Mouse (Mus musculus): ENCODE measurements around the gene Gm5150. TPM values are rescaled to one million over a fixed set of nuclear protein-coding genes. Genes with fewer than 3 reads are reported as not detected.
"Not testable (repeated sequence)": the region's sequence is repeated elsewhere in the genome, so short reads cannot be mapped to it uniquely, and the experiment has no call there.

Gene Gm5150
- total RNA-seq (2017), result 39.3 to 72.0 TPM (median 60.7 TPM) in 3 replicates

GRCm38 (mm10) chr3:16006215-16006614 is at the start of gene Gm5150:
Gene Gm5150 (minus strand): TSS chr3:16006437.
- ATAC-seq (replicated peaks; ENCODE audit: insufficient number of reproducible peaks, low FRiP score, low TSS enrichment, poor library complexity, severe bottlenecking), result peak; percentile 81

- ATAC-seq (replicated peaks; ENCODE audit: insufficient number of reproducible peaks, low FRiP score, low TSS enrichment, poor library complexity, severe bottlenecking), result not testable (repeated sequence)
These were observed 45.5 kb upstream of the Gm5150 start for GRCm38 (mm10) chr3:16051736-16052135.

- no peak for ATAC-seq (replicated peaks; ENCODE audit: insufficient number of reproducible peaks, low FRiP score, low TSS enrichment, poor library complexity, severe bottlenecking)
These were observed 41.1 kb upstream of the Gm5150 start for GRCm38 (mm10) chr3:16047288-16047687.

GRCm38 (mm10) chr3:16043315-16043714 is 37.1 kb upstream of the Gm5150 start:
- no peak; the same call in 1 of the 2 replicates for ATAC-seq (replicated peaks; ENCODE audit: insufficient number of reproducible peaks, low FRiP score, low TSS enrichment, poor library complexity, severe bottlenecking)

- not testable (repeated sequence) for ATAC-seq (replicated peaks; ENCODE audit: insufficient number of reproducible peaks, low FRiP score, low TSS enrichment, poor library complexity, severe bottlenecking)
These were observed 18.8 kb upstream of the Gm5150 start for GRCm38 (mm10) chr3:16024988-16025387.

GRCm38 (mm10) chr3:16022214-16022613 is 16.0 kb upstream of the Gm5150 start:
- peak; percentile 35; the same call in 1 of the 2 replicates for ATAC-seq (replicated peaks; ENCODE audit: insufficient number of reproducible peaks, low FRiP score, low TSS enrichment, poor library complexity, severe bottlenecking)

- ATAC-seq (replicated peaks; ENCODE audit: insufficient number of reproducible peaks, low FRiP score, low TSS enrichment, poor library complexity, severe bottlenecking), result not testable (repeated sequence)
These were observed 8.2 kb upstream of the Gm5150 start for GRCm38 (mm10) chr3:16014456-16014855.

GRCm38 (mm10) chr3:16007827-16008226 is 1.6 kb upstream of the Gm5150 start:
- peak; percentile 90 for ATAC-seq (replicated peaks; ENCODE audit: insufficient number of reproducible peaks, low FRiP score, low TSS enrichment, poor library complexity, severe bottlenecking)

- peak; percentile 67 for ATAC-seq (replicated peaks; ENCODE audit: insufficient number of reproducible peaks, low FRiP score, low TSS enrichment, poor library complexity, severe bottlenecking)
These were observed 2.2 kb downstream of the Gm5150 start for GRCm38 (mm10) chr3:16003890-16004633.

- ATAC-seq (replicated peaks; ENCODE audit: insufficient number of reproducible peaks, low FRiP score, low TSS enrichment, poor library complexity, severe bottlenecking), result not testable (repeated sequence)
These were observed 6.8 kb downstream of the Gm5150 start for GRCm38 (mm10) chr3:15999479-15999878.

- ATAC-seq (replicated peaks; ENCODE audit: insufficient number of reproducible peaks, low FRiP score, low TSS enrichment, poor library complexity, severe bottlenecking), result no peak
These were observed 24.0 kb downstream of the Gm5150 start for GRCm38 (mm10) chr3:15982216-15982615.

GRCm38 (mm10) chr3:15956921-15957320 is 49.3 kb downstream of the Gm5150 start:
- no peak for ATAC-seq (replicated peaks; ENCODE audit: insufficient number of reproducible peaks, low FRiP score, low TSS enrichment, poor library complexity, severe bottlenecking)

Other genes with a start within 250 kb of the Gm5150 start
- gene Sirpb1c, start 157.9 kb downstream of the Gm5150 start, total RNA-seq (2017), result 216 to 310 TPM (median 310 TPM) in 3 replicates